In the genomic region with DNA sequence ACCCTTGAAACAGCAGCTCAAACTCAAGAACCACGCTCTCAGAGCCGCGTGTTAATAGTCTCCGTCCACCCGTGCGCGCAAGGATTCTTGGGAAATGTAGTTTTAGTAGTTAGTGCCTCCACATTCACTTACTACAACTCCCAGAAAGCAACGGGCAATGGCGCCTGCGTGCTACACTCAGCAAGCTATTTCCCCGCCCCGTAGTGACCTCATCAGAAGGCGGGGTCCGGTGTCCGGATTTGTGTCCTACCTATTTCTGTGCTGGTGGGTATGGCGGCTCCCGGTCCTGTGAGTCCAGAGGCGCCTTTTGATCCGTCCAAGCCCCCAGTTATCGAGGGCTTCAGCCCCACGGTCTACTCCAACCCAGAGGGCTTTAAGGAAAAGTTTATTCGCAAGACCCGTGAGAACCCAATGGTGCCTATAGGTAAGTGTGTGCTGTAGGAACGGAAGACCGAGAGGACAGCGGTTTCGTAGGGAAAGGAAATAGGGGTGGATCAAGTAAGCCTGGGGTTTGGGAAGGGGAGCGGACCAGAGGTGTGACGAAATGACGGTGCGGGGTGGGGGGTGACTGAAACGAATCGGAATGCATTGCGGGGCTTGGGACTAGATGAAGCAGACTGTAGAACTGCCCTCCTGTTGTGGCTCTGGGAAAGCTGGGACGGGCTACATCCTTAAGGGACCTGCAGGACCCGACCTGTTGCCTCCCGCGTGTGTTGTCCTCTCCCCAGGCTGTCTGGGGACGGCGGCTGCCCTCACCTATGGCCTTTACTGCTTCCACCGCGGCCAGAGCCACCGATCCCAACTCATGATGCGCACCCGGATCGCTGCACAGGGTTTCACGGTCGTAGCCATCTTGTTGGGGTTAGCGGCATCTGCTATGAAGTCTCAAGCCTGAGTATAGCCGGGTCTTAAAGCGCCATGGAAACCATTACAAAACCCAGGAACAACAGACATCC, we compare ENCODE assay signal across 8 mouse cellular contexts. TPM values are rescaled to one million over a fixed set of nuclear protein-coding genes. Genes with fewer than 3 reads are reported as not detected.
DNase-seq lines count a peak whose midpoint lies in the region; ATAC-seq lines count a peak whose summit lies in the region.

A gene (minus strand): TSS at position 95 of the 956 bp plus-strand sequence.
A gene (plus strand): TSS at position 212 of the 956 bp plus-strand sequence.

- peak; percentile 99 for DNase-seq in adipocyte (ENCODE audit: low spot score)
- DNase-seq in embryo, embryonic 10 days (ENCODE audit: low spot score), result peak; percentile 100
- DNase-seq in gastrocnemius, postnatal 10 days, result peak; percentile 90
- DNase-seq in induced T-regulatory cell, adult 2 months (ENCODE audit: low read depth), result peak; percentile 100
- DNase-seq in left cerebral cortex, adult 9 months (ENCODE audit: low spot score in 2 of 2), result peak; percentile 94 to 98
- peak; percentile 94 for DNase-seq in right cerebral cortex, postnatal 14 days
- DNase-seq in urinary bladder, postnatal 36 days (ENCODE audit: low spot score in 2 of 2), result peak; percentile 96 to 97

- ATAC-seq in megakaryocyte progenitor cell, adult 5-6 weeks (replicated peaks; ENCODE audit: poor library complexity), result peak; percentile 93

RNA-seq across cellular contexts. Expression of the first gene that starts in this region (rescaled TPM):
- total RNA-seq in gastrocnemius, postnatal 10 days (2021), result 10 to 100 TPM; 17.7 to 19.6 TPM
- total RNA-seq in megakaryocyte progenitor cell, adult 5-6 weeks (2015), result 54.2 and 59.3 TPM in 2 replicates
- total RNA-seq in megakaryocyte progenitor cell, adult 5-6 weeks (2017), result 69.7 and 104 TPM in 2 replicates

RNA-seq across cellular contexts. Expression of the second gene that starts in this region (rescaled TPM):
- total RNA-seq in gastrocnemius, postnatal 10 days (2021), result 100 to 1,000 TPM; 117 to 126 TPM
- total RNA-seq in megakaryocyte progenitor cell, adult 5-6 weeks (2015), result 101 and 120 TPM in 2 replicates
- total RNA-seq in megakaryocyte progenitor cell, adult 5-6 weeks (2017), result 51.6 and 87.6 TPM in 2 replicates

Comparison
In these comparisons a context has a peak if more than half of its experiments do, and no peak if none do; other contexts are left out.
1. Peak in every context shown above with its lines: DNase-seq and ATAC-seq.